Comparison of ENCODE assay signal across 10 mouse cellular contexts in the genomic region with DNA sequence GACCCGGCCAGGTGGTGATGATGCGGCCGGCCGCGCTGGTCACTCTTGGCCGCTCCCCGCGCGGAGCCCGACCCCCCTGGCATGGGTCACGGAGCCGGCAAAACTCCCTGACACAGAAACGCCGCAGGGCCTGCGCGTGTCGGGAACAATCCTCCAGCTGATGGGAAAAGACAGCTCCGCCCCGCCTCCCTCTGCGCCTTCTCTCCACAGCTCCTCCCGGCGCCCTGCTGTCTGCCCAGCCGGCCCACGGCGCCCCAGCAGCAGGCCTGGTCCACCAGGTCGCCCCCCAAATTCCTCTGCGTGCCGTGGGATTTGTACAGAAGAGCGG. TPM values are rescaled to one million over a fixed set of nuclear protein-coding genes. Genes with fewer than 3 reads are reported as not detected.
A peak's percentile ranks its signal among the peaks of the same experiment; 100 is the strongest.
DNase-seq lines count a peak whose midpoint lies in the region; ATAC-seq and TF ChIP-seq lines count a peak whose summit lies in the region.
"Had no signal": no experiment of that assay in that cellular context is flagged by ENCODE, and none has a peak within 500 bp of the region (broad histone marks: within the 10 kb centered on the region; RNA-seq: fewer than 3 reads in every experiment).

No protein-coding gene starts in this region.

- no peaks in the 10 kb centered on the region for H3K36me3 ChIP-seq in hindbrain, embryonic 12.5 days
- H3K36me3 ChIP-seq in limb, embryonic 14.5 days (ENCODE audit: control insufficient read depth, insufficient read depth, low read length) = no peaks in the 10 kb centered on the region
- no peaks in the 10 kb centered on the region for H3K36me3 ChIP-seq in stomach, embryonic 15.5 days

- H3K27ac ChIP-seq in gastrocnemius, adult 2 months = no peak overlapping the region
- H3K27ac ChIP-seq in hindbrain, embryonic 12.5 days = peak overlapping the region; percentile 75
- no peak overlapping the region for H3K27ac ChIP-seq in limb, embryonic 14.5 days (replicated peaks; ENCODE audit: low read depth, low read length)
- H3K27ac ChIP-seq in stomach, embryonic 15.5 days = no peak overlapping the region

- no peak for DNase-seq in gastrocnemius, adult 2 months
- no peak for DNase-seq in gastrocnemius, adult 8-10 months (ENCODE audit: low spot score in 2 of 2)
- peak; percentile 42 for DNase-seq in adrenal gland, postnatal 25 days
- peak; percentile 13 for DNase-seq in limb, embryonic 14.5 days (ENCODE audit: low spot score)
- DNase-seq in cerebellum, adult 8-10 months = no peak
- DNase-seq in MN1 (ENCODE audit: low spot score) = no peak

- H3K4me3 ChIP-seq in gastrocnemius, adult 2 months = peak overlapping the region; percentile 41
- peak overlapping the region; percentile 35 for H3K4me3 ChIP-seq in hindbrain, embryonic 12.5 days
- peak overlapping the region; percentile 43 for H3K4me3 ChIP-seq in limb, embryonic 14.5 days (replicated peaks; ENCODE audit: low read length)
- H3K4me3 ChIP-seq in stomach, embryonic 15.5 days (replicated peaks) = peak overlapping the region; percentile 33

- WGBS in hindbrain, embryonic 12.5 days = 2% methylated on average over 29 of the region's 29 CpGs
- 1% methylated on average over 28 of the region's 29 CpGs for WGBS in limb, embryonic 14.5 days
- WGBS in stomach, embryonic 15.5 days = under 1% methylated on average over 29 of the region's 29 CpGs

- intact Hi-C loops in gastrocnemius, adult 2 months (cut with DNase I) = no loop called here

- H3K9ac ChIP-seq in hindbrain, embryonic 12.5 days = peak overlapping the region; percentile 33
- peak overlapping the region; percentile 38; the same call in 1 of the 2 replicates for H3K9ac ChIP-seq in limb, embryonic 14.5 days (ENCODE audit: low read depth, low read length, severe bottlenecking)
- H3K9ac ChIP-seq in stomach, embryonic 15.5 days = no peak overlapping the region

- peaks cover 90% of the 10 kb centered on the region for H3K27me3 ChIP-seq in hindbrain, embryonic 12.5 days
- peaks cover 60% of the 10 kb centered on the region for H3K27me3 ChIP-seq in limb, embryonic 14.5 days (ENCODE audit: control insufficient read depth, insufficient read depth, low read length)
- peaks cover 76% of the 10 kb centered on the region for H3K27me3 ChIP-seq in stomach, embryonic 15.5 days (replicated peaks)

- ATAC-seq in hindbrain, embryonic 12.5 days (ENCODE audit: low FRiP score) = 0 out of 2 replicates have a peak, but pooled peaks have one; percentile 41
- ATAC-seq in limb, embryonic 14.5 days (ENCODE audit: low FRiP score, low read depth) = no peak
- ATAC-seq in stomach, embryonic 15.5 days (ENCODE audit: insufficient read depth, low FRiP score, low read depth) = no peak

- 0 out of 2 replicates have a peak, but pooled peaks cover 4% of the 10 kb centered on the region for H3K9me3 ChIP-seq in hindbrain, embryonic 12.5 days (replicated peaks)
- no peaks in the 10 kb centered on the region for H3K9me3 ChIP-seq in limb, embryonic 14.5 days (ENCODE audit: control insufficient read depth, low read length)
- H3K9me3 ChIP-seq in stomach, embryonic 15.5 days = no peaks in the 10 kb centered on the region

- TF ChIP-seq POLR2A in limb, embryonic 14.5 days (IDR thresholded peaks at IDR 0.05; ENCODE audit: borderline replicate concordance, extremely low read depth, insufficient read depth, insufficient read length) = no peak

- TF ChIP-seq CTCF in gastrocnemius, adult 2 months (IDR thresholded peaks at IDR 0.05) = no peak

- H3K4me1 ChIP-seq in hindbrain, embryonic 12.5 days = peaks cover 36% of the 10 kb centered on the region
- H3K4me1 ChIP-seq in limb, embryonic 14.5 days (ENCODE audit: control insufficient read depth, insufficient read depth, low read length) = peaks cover 17% of the 10 kb centered on the region
- peaks cover 15% of the 10 kb centered on the region for H3K4me1 ChIP-seq in stomach, embryonic 15.5 days

- peak overlapping the region; percentile 74 for H3K4me2 ChIP-seq in hindbrain, embryonic 12.5 days (replicated peaks)
- H3K4me2 ChIP-seq in limb, embryonic 14.5 days (replicated peaks; ENCODE audit: low read depth, low read length, severe bottlenecking) = peak overlapping the region; percentile 74
- H3K4me2 ChIP-seq in stomach, embryonic 15.5 days = peak overlapping the region; percentile 66

RNA-seq across cellular contexts. Expression of gene Pax2, which starts 35.7 kb away (rescaled TPM):
- total RNA-seq in gastrocnemius, adult 2 months (2021) = not detected
- not detected for total RNA-seq in gastrocnemius, adult 8-10 months (2022)
- total RNA-seq in adrenal gland, postnatal 25 days (2021) = not detected in 2 replicates
- polyA plus RNA-seq in hindbrain, embryonic 12.5 days (2016; fragmentation: Nextera tagmentation; extraction: Ambion mirVana) = 15.1 and 18.6 TPM in 2 replicates
- 0.05 and 0.10 TPM in 2 replicates for polyA plus RNA-seq in limb, embryonic 14.5 days (2012; rRNA removed)
- polyA plus RNA-seq in limb, embryonic 14.5 days (2014; fragmentation: Nextera tagmentation; extraction: Ambion mirVana) = not detected in 2 replicates
- 0.08 TPM in 1 of 2 replicates, not detected in the other for polyA plus RNA-seq in stomach, embryonic 15.5 days (2015; fragmentation: Nextera tagmentation; extraction: Ambion mirVana)
- total RNA-seq: neutrophil, adult 5-6 weeks had no signal
- polyA plus RNA-seq: C2C12 had no signal

Comparison
In these comparisons a context has a peak if more than half of its experiments do, and no peak if none do; other contexts are left out.
1. DNase-seq: peak in adrenal gland, postnatal 25 days (single experiment) and limb, embryonic 14.5 days (single experiment); none in gastrocnemius, adult 2 months (single experiment), gastrocnemius, adult 8-10 months (0 of 2), cerebellum, adult 8-10 months (single experiment) and MN1 (single experiment).
2. Peak in every context shown above with its lines, with median percentiles within 50 percentile points of each other: H3K4me3 ChIP-seq and H3K4me2 ChIP-seq.